Mouse (Mus musculus) splenic B cell, adult 2 months (primary cell): ENCODE data around the gene Strn4.

Experiments
- DNase-seq: peaks from one replicate; pipeline ENCODE4 v3.0.0-alpha.2; 2011; ENCODE audit warnings: low read depth, low spot score
- H3K27me3 ChIP-seq: 2 replicates; pipeline ENCODE4 v1.6.1; 2012; ENCODE audit warnings: mild to moderate bottlenecking, low read length, moderate library complexity, mixed read lengths; ENCODE audit not compliant: control insufficient read depth, poor library complexity, insufficient read depth, severe bottlenecking
- H3K36me3 ChIP-seq: 2 replicates; pipeline ENCODE4 v1.6.1; 2012; ENCODE audit warnings: mild to moderate bottlenecking, low read length, moderate library complexity, mixed read lengths; ENCODE audit not compliant: control insufficient read depth, poor library complexity, insufficient read depth, severe bottlenecking

Strn4 gene

GRCm38 (mm10) chr7:16793010-16793725 is 22.5 kb upstream of the Strn4 start:
- H3K27me3 ChIP-seq: no peaks in the 10 kb centered on the region
- no peak for DNase-seq
- H3K36me3 ChIP-seq: peaks cover 27% of the 10 kb centered on the region

- Histone ChIP-seq H3K36me3 (peaks cover 27% of the 10 kb centered on the region), H3K27me3 (no peaks in the 10 kb centered on the region)
- no peak for DNase-seq
Observed at GRCm38 (mm10) chr7:16794886-16795285, 20.8 kb upstream of the Strn4 start.

GRCm38 (mm10) chr7:16804409-16805028 is 11.2 kb upstream of the Strn4 start:
- no peaks in the 10 kb centered on the region; the same call in 1 of the 2 replicates for H3K36me3 ChIP-seq
- DNase-seq: peak; percentile 71
- no peaks in the 10 kb centered on the region for H3K27me3 ChIP-seq

- DNase-seq: peak; percentile 46
- peaks cover 1% of the 10 kb centered on the region for H3K36me3 ChIP-seq
Observed at GRCm38 (mm10) chr7:16807936-16808335, 7.8 kb upstream of the Strn4 start.

GRCm38 (mm10) chr7:16808647-16809046 is 7.0 kb upstream of the Strn4 start:
- DNase-seq: no peak
- peaks cover 1% of the 10 kb centered on the region for H3K36me3 ChIP-seq
- no peaks in the 10 kb centered on the region for H3K27me3 ChIP-seq

More at GRCm38 (mm10) chr7:16807936-16808335, 7.8 kb upstream of the Strn4 start:
- no peaks in the 10 kb centered on the region for H3K27me3 ChIP-seq

GRCm38 (mm10) chr7:16809739-16810138 is 6.0 kb upstream of the Strn4 start:
- no peaks in the 10 kb centered on the region for H3K27me3 ChIP-seq
- H3K36me3 ChIP-seq: peaks cover 1% of the 10 kb centered on the region
- DNase-seq: peak; percentile 67

GRCm38 (mm10) chr7:16810399-16810919 is 5.2 kb upstream of the Strn4 start:
- no peak for DNase-seq
- Histone ChIP-seq H3K27me3 (no peaks in the 10 kb centered on the region), H3K36me3 (peaks cover 1% of the 10 kb centered on the region)

GRCm38 (mm10) chr7:16810920-16811648 is 4.6 kb upstream of the Strn4 start:
- no peak for DNase-seq
- Histone ChIP-seq H3K27me3 (no peaks in the 10 kb centered on the region), H3K36me3 (peaks cover 1% of the 10 kb centered on the region)

- H3K27me3 ChIP-seq: no peaks in the 10 kb centered on the region
- H3K36me3 ChIP-seq: peaks cover 1% of the 10 kb centered on the region
- DNase-seq: no peak
Observed at GRCm38 (mm10) chr7:16811649-16812070, 4.0 kb upstream of the Strn4 start.

- H3K27me3 ChIP-seq: no peaks in the 10 kb centered on the region
- peak; percentile 38 for DNase-seq
- H3K36me3 ChIP-seq: peaks cover 1% of the 10 kb centered on the region
Observed at GRCm38 (mm10) chr7:16812505-16812904, 3.2 kb upstream of the Strn4 start.

GRCm38 (mm10) chr7:16816078-16816474 is 387 bp downstream of the Strn4 start:
- Histone ChIP-seq H3K27me3 (no peaks in the 10 kb centered on the region), H3K36me3 (peaks cover 1% of the 10 kb centered on the region; the same call in 1 of the 2 replicates)
- DNase-seq: peak; percentile 79

GRCm38 (mm10) chr7:16816475-16817122 is 910 bp downstream of the Strn4 start, which contains the start of gene Fkrp:
Fkrp (minus strand) TSS chr7:16816732.
- H3K27me3 ChIP-seq: no peaks in the 10 kb centered on the region
- peak; percentile 38 for DNase-seq
- H3K36me3 ChIP-seq: no peaks in the 10 kb centered on the region; the same call in 1 of the 2 replicates

- H3K36me3 ChIP-seq: no peaks in the 10 kb centered on the region
- H3K27me3 ChIP-seq: no peaks in the 10 kb centered on the region
- DNase-seq: no peak
Observed at GRCm38 (mm10) chr7:16817693-16818092, 2.0 kb downstream of the Strn4 start.

- no peaks in the 10 kb centered on the region for H3K27me3 ChIP-seq
- no peaks in the 10 kb centered on the region; the same call in none of the 2 replicates for H3K36me3 ChIP-seq
- no peak for DNase-seq
Observed at GRCm38 (mm10) chr7:16819794-16820193, 4.1 kb downstream of the Strn4 start.
